Mouse (Mus musculus): ENCODE measurements around the gene Nop10. TPM values are rescaled to one million over a fixed set of nuclear protein-coding genes. Genes with fewer than 3 reads are reported as not detected.
"Not testable (repeated sequence)": the region's sequence is repeated elsewhere in the genome, so short reads cannot be mapped to it uniquely, and the experiment has no call there.

Gene Nop10
- total RNA-seq, 2 experiments from 2014 or later: 165 to 272 TPM

GRCm38 (mm10) chr2:112262779-112263295 is 1.1 kb downstream of the Nop10 start:
- peak; percentile 47 for ATAC-seq (replicated peaks; ENCODE audit: low FRiP score, low TSS enrichment, poor library complexity, severe bottlenecking)

- no peak for ATAC-seq (replicated peaks; ENCODE audit: low FRiP score, low TSS enrichment, poor library complexity, severe bottlenecking)
Observed at GRCm38 (mm10) chr2:112264364-112264763, 2.6 kb downstream of the Nop10 start.

- ATAC-seq (replicated peaks; ENCODE audit: low FRiP score, low TSS enrichment, poor library complexity, severe bottlenecking): peak; percentile 60
Observed at GRCm38 (mm10) chr2:112265448-112266241, 3.9 kb downstream of the Nop10 start, which contains the start of gene Slc12a6. Slc12a6 (plus strand) TSS chr2:112265825.

GRCm38 (mm10) chr2:112266242-112266592 is 4.5 kb downstream of the Nop10 start, which contains the start of gene Gm21985:
Gm21985 (plus strand) TSS chr2:112266314.
- peak; percentile 61 for ATAC-seq (replicated peaks; ENCODE audit: low FRiP score, low TSS enrichment, poor library complexity, severe bottlenecking)

- no peak for ATAC-seq (replicated peaks; ENCODE audit: low FRiP score, low TSS enrichment, poor library complexity, severe bottlenecking)
Observed at GRCm38 (mm10) chr2:112266780-112267179, 5.1 kb downstream of the Nop10 start.

- no peak for ATAC-seq (replicated peaks; ENCODE audit: low FRiP score, low TSS enrichment, poor library complexity, severe bottlenecking)
Observed at GRCm38 (mm10) chr2:112267547-112268269, 6.0 kb downstream of the Nop10 start.

GRCm38 (mm10) chr2:112270011-112270410 is 8.3 kb downstream of the Nop10 start:
- no peak for ATAC-seq (replicated peaks; ENCODE audit: low FRiP score, low TSS enrichment, poor library complexity, severe bottlenecking)

GRCm38 (mm10) chr2:112272909-112273308 is 11.2 kb downstream of the Nop10 start:
- peak; percentile 73 for ATAC-seq (replicated peaks; ENCODE audit: low FRiP score, low TSS enrichment, poor library complexity, severe bottlenecking)

GRCm38 (mm10) chr2:112273474-112273873 is 11.7 kb downstream of the Nop10 start:
- ATAC-seq (replicated peaks; ENCODE audit: low FRiP score, low TSS enrichment, poor library complexity, severe bottlenecking): no peak

- ATAC-seq (replicated peaks; ENCODE audit: low FRiP score, low TSS enrichment, poor library complexity, severe bottlenecking): no peak
Observed at GRCm38 (mm10) chr2:112276870-112277269, 15.1 kb downstream of the Nop10 start.

- ATAC-seq (replicated peaks; ENCODE audit: low FRiP score, low TSS enrichment, poor library complexity, severe bottlenecking): no peak
Observed at GRCm38 (mm10) chr2:112282846-112283245, 21.1 kb downstream of the Nop10 start.

GRCm38 (mm10) chr2:112284363-112285030 is 22.8 kb downstream of the Nop10 start:
- peak; percentile 92 for ATAC-seq (replicated peaks; ENCODE audit: low FRiP score, low TSS enrichment, poor library complexity, severe bottlenecking)

GRCm38 (mm10) chr2:112285031-112285390 is 23.3 kb downstream of the Nop10 start:
- no peak for ATAC-seq (replicated peaks; ENCODE audit: low FRiP score, low TSS enrichment, poor library complexity, severe bottlenecking)

- ATAC-seq (replicated peaks; ENCODE audit: low FRiP score, low TSS enrichment, poor library complexity, severe bottlenecking): not testable (repeated sequence)
Observed at GRCm38 (mm10) chr2:112286062-112286461, 24.3 kb downstream of the Nop10 start.

- ATAC-seq (replicated peaks; ENCODE audit: low FRiP score, low TSS enrichment, poor library complexity, severe bottlenecking): peak; percentile 42
Observed at GRCm38 (mm10) chr2:112287059-112287458, 25.3 kb downstream of the Nop10 start.

GRCm38 (mm10) chr2:112289507-112289906 is 27.8 kb downstream of the Nop10 start:
- no peak for ATAC-seq (replicated peaks; ENCODE audit: low FRiP score, low TSS enrichment, poor library complexity, severe bottlenecking)

- ATAC-seq (replicated peaks; ENCODE audit: low FRiP score, low TSS enrichment, poor library complexity, severe bottlenecking): no peak
Observed at GRCm38 (mm10) chr2:112292823-112293222, 31.1 kb downstream of the Nop10 start.

- ATAC-seq (replicated peaks; ENCODE audit: low FRiP score, low TSS enrichment, poor library complexity, severe bottlenecking): no peak
Observed at GRCm38 (mm10) chr2:112296211-112296610, 34.5 kb downstream of the Nop10 start.

- ATAC-seq (replicated peaks; ENCODE audit: low FRiP score, low TSS enrichment, poor library complexity, severe bottlenecking): no peak
Observed at GRCm38 (mm10) chr2:112298221-112298620, 36.5 kb downstream of the Nop10 start.

- no peak for ATAC-seq (replicated peaks; ENCODE audit: low FRiP score, low TSS enrichment, poor library complexity, severe bottlenecking)
Observed at GRCm38 (mm10) chr2:112308671-112309070, 46.9 kb downstream of the Nop10 start.
